Mouse (Mus musculus) myocyte (in vitro differentiated cells): Measurements from ENCODE around the gene Zer1. TPM values are rescaled to one million over a fixed set of nuclear protein-coding genes. Genes with fewer than 3 reads are reported as not detected.

Source experiments
- H3K27me3 ChIP-seq: one replicate; pipeline ENCODE4 v1.6.1; 2011; ENCODE audit not compliant: control insufficient read depth, insufficient read depth, insufficient read length
- H3K36me3 ChIP-seq: one replicate; pipeline ENCODE4 v1.6.1; 2011; ENCODE audit not compliant: control insufficient read depth, insufficient read depth
- H3K4me2 ChIP-seq: one replicate; pipeline ENCODE4 v1.6.1; 2011; ENCODE audit warnings: low read depth, control low read depth
- H3K4me3 ChIP-seq: one replicate; pipeline ENCODE4 v1.5.1; 2011; ENCODE audit warnings: mild to moderate bottlenecking, control low read depth, moderate library complexity
- H3K79me2 ChIP-seq: one replicate; pipeline ENCODE4 v1.6.1; 2011; ENCODE audit not compliant: control insufficient read depth, insufficient read depth
- H3ac ChIP-seq: one replicate; pipeline ENCODE4 v1.6.1; 2011; ENCODE audit not compliant: control insufficient read depth, insufficient read length
- CEBPB ChIP-seq: IDR thresholded peaks from 2 replicates; pipeline ENCODE4 v1.6.1; 2011; ENCODE audit warnings: mild to moderate bottlenecking, moderate library complexity; ENCODE audit not compliant: poor library complexity, insufficient read depth, severe bottlenecking
- E2F4 ChIP-seq: IDR thresholded peaks from one replicate; pipeline ENCODE4 v1.6.1; 2011; ENCODE audit warnings: mild to moderate bottlenecking, control low read depth, moderate library complexity; ENCODE audit not compliant: insufficient read depth
- MAX ChIP-seq: IDR thresholded peaks from one replicate; pipeline ENCODE4 v1.6.1; 2011; ENCODE audit warnings: low read depth, mild to moderate bottlenecking, control low read depth
- MYOD1 ChIP-seq, 3 experiments: IDR thresholded peaks; one replicate each; pipeline ENCODE4 v1.6.1; 2011; ENCODE audit warnings: control low read depth in 2 of 3, low read depth in 2 of 3, mild to moderate bottlenecking in 2 of 3, moderate library complexity in 1 of 3; ENCODE audit not compliant: insufficient read length in 2 of 3, control insufficient read depth in 1 of 3
- MYOG ChIP-seq, 3 experiments: IDR thresholded peaks; one replicate each; pipeline ENCODE4 v1.6.1; 2011; ENCODE audit warnings: control low read depth in 2 of 3, low read depth in 2 of 3, mild to moderate bottlenecking in 2 of 3; ENCODE audit not compliant: insufficient read length in 2 of 3, control insufficient read depth in 1 of 3, insufficient read depth in 1 of 3
- POLR2A ChIP-seq: IDR thresholded peaks from one replicate; pipeline ENCODE4 v1.6.1; 2011; ENCODE audit warnings: low read depth, mild to moderate bottlenecking, control low read depth, moderate library complexity; ENCODE audit not compliant: insufficient read length
- POLR2AphosphoS2 ChIP-seq: IDR thresholded peaks from one replicate; pipeline ENCODE4 v1.6.1; 2011; ENCODE audit warnings: low read depth, control low read depth; ENCODE audit not compliant: insufficient read length
- REST ChIP-seq: IDR thresholded peaks from one replicate; pipeline ENCODE4 v1.6.1; 2011; ENCODE audit warnings: mild to moderate bottlenecking, control low read depth, moderate library complexity; ENCODE audit not compliant: insufficient read depth, insufficient read length
- SRF ChIP-seq: IDR thresholded peaks from one replicate; pipeline ENCODE4 v1.6.1; 2011; ENCODE audit warnings: low read depth; ENCODE audit not compliant: control insufficient read depth, insufficient read length
- TCF12 ChIP-seq: IDR thresholded peaks from one replicate; pipeline ENCODE4 v1.6.1; 2011; ENCODE audit warnings: mild to moderate bottlenecking, control low read depth; ENCODE audit not compliant: poor library complexity, insufficient read depth, severe bottlenecking
- TCF3 ChIP-seq: IDR thresholded peaks from one replicate; pipeline ENCODE4 v1.6.1; 2011; ENCODE audit warnings: low read depth, control low read depth; ENCODE audit not compliant: insufficient read length
- USF1 ChIP-seq: IDR thresholded peaks from one replicate; pipeline ENCODE4 v1.6.1; 2011; ENCODE audit warnings: low read depth, mild to moderate bottlenecking, control low read depth, moderate library complexity
- polyA plus RNA-seq: library from polyadenylated mRNA; unstranded; fragments of >200 nt; fragmentation: generic; extraction: Trizol; gene quantifications from one replicate; pipeline ENCODE4 v1.2.1, GENCODE M21; 2012; ENCODE audit warnings: missing spikeins

Zer1 gene
- polyA plus RNA-seq, 1 experiment: 13.1 TPM

- H3K36me3 ChIP-seq: no peaks in the 10 kb centered on the region
- TF ChIP-seq USF1: no peak
- TF ChIP-seq TCF3: no peak
- no peak for TF ChIP-seq POLR2A
- TF ChIP-seq MAX: no peak
- TF ChIP-seq POLR2AphosphoS2: no peak
- TF ChIP-seq CEBPB: no peak
- TF ChIP-seq SRF: no peak
- no peak for TF ChIP-seq MYOG (IDR thresholded peaks at IDR 0.05; ENCODE audit: control insufficient read depth in 1 of 3, insufficient read depth in 1 of 3, insufficient read length in 2 of 3, low read depth in 2 of 3)
- no peak for TF ChIP-seq MYOD1 (IDR thresholded peaks at IDR 0.05; ENCODE audit: control insufficient read depth in 1 of 3, insufficient read length in 2 of 3, low read depth in 2 of 3)
- no peak for TF ChIP-seq E2F4
- TF ChIP-seq REST: no peak
- no peak for TF ChIP-seq TCF12
- peak overlapping the region; percentile 100 for H3K4me2 ChIP-seq
- peaks cover 9% of the 10 kb centered on the region for H3K79me2 ChIP-seq
- no peaks in the 10 kb centered on the region for H3K27me3 ChIP-seq
- peak overlapping the region; percentile 81 for H3K4me3 ChIP-seq
- H3ac ChIP-seq: peak overlapping the region; percentile 4
Measured at GRCm38 (mm10) chr2:30123729-30124471, 485 bp downstream of the Zer1 start.

GRCm38 (mm10) chr2:30122766-30123165 is 1.6 kb downstream of the Zer1 start:
- H3K4me3 ChIP-seq: no peak overlapping the region
- H3K27me3 ChIP-seq: no peaks in the 10 kb centered on the region
- TF ChIP-seq POLR2A (no peak), REST (no peak), MYOD1 (IDR thresholded peaks at IDR 0.05; ENCODE audit: control insufficient read depth in 1 of 3, insufficient read length in 2 of 3, low read depth in 2 of 3) (no peak), TCF12 (no peak), MYOG (IDR thresholded peaks at IDR 0.05; ENCODE audit: control insufficient read depth in 1 of 3, insufficient read depth in 1 of 3, insufficient read length in 2 of 3, low read depth in 2 of 3) (no peak), TCF3 (no peak), USF1 (no peak), CEBPB (no peak), POLR2AphosphoS2 (no peak), E2F4 (no peak), MAX (no peak), SRF (no peak)
- no peak overlapping the region for H3ac ChIP-seq
- no peak overlapping the region for H3K4me2 ChIP-seq
- no peaks in the 10 kb centered on the region for H3K36me3 ChIP-seq
- peaks cover 9% of the 10 kb centered on the region for H3K79me2 ChIP-seq

GRCm38 (mm10) chr2:30120269-30120668 is 4.1 kb downstream of the Zer1 start:
- TF ChIP-seq POLR2AphosphoS2 (no peak), TCF3 (no peak), E2F4 (no peak), POLR2A (no peak), USF1 (no peak), TCF12 (no peak), MAX (no peak), MYOD1 (IDR thresholded peaks at IDR 0.05; ENCODE audit: control insufficient read depth in 1 of 3, insufficient read length in 2 of 3, low read depth in 2 of 3) (no peak), SRF (no peak), REST (no peak), CEBPB (no peak)
- no peaks in the 10 kb centered on the region for H3K36me3 ChIP-seq
- H3ac ChIP-seq: no peak overlapping the region
- no peak overlapping the region for H3K4me2 ChIP-seq
- H3K4me3 ChIP-seq: no peak overlapping the region
- no peaks in the 10 kb centered on the region for H3K27me3 ChIP-seq
- peaks cover 9% of the 10 kb centered on the region for H3K79me2 ChIP-seq

GRCm38 (mm10) chr2:30119641-30120051 is 4.7 kb downstream of the Zer1 start:
- Histone ChIP-seq H3K4me2 (no peak overlapping the region), H3K79me2 (peaks cover 9% of the 10 kb centered on the region), H3ac (no peak overlapping the region), H3K27me3 (no peaks in the 10 kb centered on the region), H3K36me3 (no peaks in the 10 kb centered on the region), H3K4me3 (no peak overlapping the region)
- TF ChIP-seq SRF (no peak), USF1 (no peak), MYOD1 (IDR thresholded peaks at IDR 0.05; ENCODE audit: control insufficient read depth in 1 of 3, insufficient read length in 2 of 3, low read depth in 2 of 3) (no peak), E2F4 (no peak), POLR2AphosphoS2 (no peak)

- H3K79me2 ChIP-seq: no peaks in the 10 kb centered on the region
- TF ChIP-seq E2F4 (no peak), TCF12 (no peak), USF1 (no peak), CEBPB (no peak)
- H3K36me3 ChIP-seq: no peaks in the 10 kb centered on the region
- no peaks in the 10 kb centered on the region for H3K27me3 ChIP-seq
- no peak overlapping the region for H3K4me3 ChIP-seq
- no peak overlapping the region for H3ac ChIP-seq
- no peak overlapping the region for H3K4me2 ChIP-seq
Measured at GRCm38 (mm10) chr2:30112564-30112963, 11.8 kb downstream of the Zer1 start.
